Mouse (Mus musculus) thymus, adult 2 months (tissue): ENCODE measurements around the gene Sp6.

Experiments
- CTCF ChIP-seq: fragments of 200-500 bp; IDR thresholded peaks from 2 replicates; pipeline ENCODE4 v1.5.1; 2012; ENCODE audit warnings: mild to moderate bottlenecking, control low read depth, low read length, moderate library complexity, borderline replicate concordance; ENCODE audit not compliant: control insufficient read depth, poor library complexity, insufficient read depth; ENCODE audit errors: extremely low read depth
- POLR2A ChIP-seq: fragments of 200-500 bp; IDR thresholded peaks from 2 replicates; pipeline ENCODE4 v1.6.1; 2012; ENCODE audit warnings: mild to moderate bottlenecking, low read length, control low read depth, moderate library complexity; ENCODE audit not compliant: control insufficient read depth, poor library complexity, insufficient read depth; ENCODE audit errors: extremely low read depth

- TF ChIP-seq CTCF: no peak
- no peak for TF ChIP-seq POLR2A
These were observed 26.7 kb upstream of the Sp6 start for GRCm38 (mm10) chr11:96986463-96986862.
